Mouse (Mus musculus) left cerebral cortex, adult 11 months (tissue): ENCODE results near the gene Rab9b.

Experiments
- DNase-seq: peaks from one replicate; pipeline ENCODE4 v3.0.0; 2022; ENCODE audit warnings: low spot score

The Rab9b gene

GRCm38 (mm10) chrX:136868061-136869040 lies at the start of gene Rab9b:
Rab9b (minus strand) TSS chrX:136868755.
- peak; percentile 13 for DNase-seq

DNA sequence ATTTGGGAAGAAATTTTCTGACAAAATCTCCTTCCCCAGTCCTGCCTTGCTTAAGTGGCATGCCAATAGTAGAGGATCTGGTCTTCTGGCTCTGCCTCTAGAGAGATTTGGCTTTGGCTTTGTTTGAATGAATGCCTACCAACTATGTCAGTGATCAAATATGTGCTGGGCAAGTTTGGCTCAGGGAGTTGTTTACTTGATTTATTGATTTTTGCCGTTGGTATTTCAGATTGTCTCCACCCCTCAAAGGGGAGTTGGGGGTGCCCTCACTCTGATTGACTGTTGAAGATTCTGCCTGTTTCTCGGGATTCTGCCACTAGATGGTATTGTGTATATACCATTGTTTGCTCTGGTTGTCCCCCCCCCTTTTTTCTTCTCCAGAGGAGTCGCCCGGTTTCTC lies 35.8 kb upstream of the Rab9b start:
- no peak for DNase-seq

DNA sequence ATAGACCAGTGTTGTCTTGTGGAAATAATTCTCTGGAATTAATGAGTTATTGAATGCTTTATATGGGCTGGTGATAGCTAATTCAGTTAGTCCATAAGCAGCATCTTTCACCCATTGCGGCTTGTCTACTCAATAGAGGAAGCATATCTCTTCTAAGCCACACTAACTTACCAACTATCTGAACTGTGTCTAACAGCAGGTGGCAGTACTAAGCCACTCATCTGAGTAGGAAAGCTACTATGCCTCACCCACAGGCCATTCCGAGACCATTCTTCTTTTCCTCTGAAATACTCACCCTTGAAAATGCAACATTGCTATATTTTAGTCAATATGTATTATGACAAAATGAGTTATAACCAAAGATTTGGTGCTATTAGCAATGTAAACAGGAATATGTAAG lies 27.2 kb upstream of the Rab9b start:
- peak; percentile 3 for DNase-seq

DNA sequence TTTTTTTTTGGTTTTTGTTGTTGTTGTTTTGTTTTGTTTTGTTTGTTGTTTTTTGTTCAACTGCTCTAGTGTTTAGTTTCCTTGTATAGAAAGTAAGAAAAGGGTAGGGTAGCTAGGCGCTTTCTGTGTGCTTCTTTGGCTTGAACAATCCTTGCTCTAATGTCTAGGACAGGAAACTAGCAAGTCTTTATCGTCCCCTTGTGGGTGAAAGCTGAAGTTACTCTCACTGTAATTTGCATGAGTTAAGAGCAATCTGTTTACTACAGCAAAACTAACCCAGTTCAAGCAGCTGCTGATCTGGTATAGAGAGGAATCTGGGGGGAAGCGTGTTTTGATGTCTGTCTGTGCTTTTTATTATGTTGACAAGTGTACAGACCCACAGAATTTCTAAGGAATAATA lies 18.3 kb downstream of the Rab9b start:
- DNase-seq: no peak

- no peak for DNase-seq
These were observed 39.9 kb downstream of the Rab9b start for GRCm38 (mm10) chrX:136828610-136829009.

GRCm38 (mm10) chrX:136825016-136825415 lies 43.5 kb downstream of the Rab9b start:
- DNase-seq: no peak

- DNase-seq: no peak
These were observed 46.2 kb downstream of the Rab9b start, which contains the start of gene Plp1 for GRCm38 (mm10) chrX:136822371-136822770. Plp1 (plus strand) TSS chrX:136822671.

- peak; percentile 64 for DNase-seq
These were observed 48.3 kb downstream of the Rab9b start for GRCm38 (mm10) chrX:136820250-136820649.

GRCm38 (mm10) chrX:136819752-136820151 lies 48.8 kb downstream of the Rab9b start:
- DNase-seq: no peak
